Mouse (Mus musculus): ENCODE measurements around the gene Cab39l.
A peak's percentile ranks its signal among the peaks of the same experiment; 100 is the strongest.
"Not testable (repeated sequence)": the region's sequence is repeated elsewhere in the genome, so short reads cannot be mapped to it uniquely, and the experiment has no call there.

The Cab39l gene

DNA sequence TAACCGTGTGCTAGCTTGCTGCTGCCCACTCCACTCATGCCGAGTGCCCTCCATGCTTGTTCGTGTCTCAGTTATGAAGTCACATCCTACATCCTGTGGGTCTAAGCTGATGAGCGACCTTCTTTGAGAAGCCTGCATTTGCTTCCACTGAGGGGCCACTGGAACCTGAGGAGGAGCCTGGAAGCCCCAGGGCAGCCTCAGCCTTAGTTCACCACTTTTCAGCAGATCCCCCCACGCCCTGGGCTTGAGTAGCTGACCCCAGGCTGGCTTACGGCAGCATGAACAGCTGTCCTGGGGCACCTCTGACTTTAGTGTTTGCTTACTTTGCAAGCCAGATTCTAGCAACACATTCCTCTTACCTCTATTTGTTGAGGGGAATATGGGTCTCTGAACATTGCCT, 126.0 kb downstream of the Cab39l start:
- no peak for DNase-seq (ENCODE audit: low read depth, low spot score)

DNA sequence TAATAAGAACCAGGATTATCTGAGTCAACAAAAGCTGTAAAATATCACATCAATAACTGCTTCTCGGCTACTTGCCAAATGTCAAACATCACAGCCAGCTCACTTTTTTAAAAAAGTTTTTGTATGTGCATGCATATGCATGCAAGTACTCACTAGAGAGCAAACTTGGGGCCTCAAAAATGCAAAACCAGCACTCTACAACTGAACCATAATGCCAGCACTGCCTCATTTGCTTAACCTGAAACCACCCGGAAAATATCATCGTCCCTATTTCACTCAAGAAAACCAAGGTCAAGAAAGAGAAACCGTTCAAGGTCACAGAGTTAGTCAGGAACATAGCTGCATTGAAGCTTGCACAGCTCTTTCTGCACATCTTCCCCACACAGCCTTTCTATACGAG, 135.6 kb downstream of the Cab39l start:
- DNase-seq (ENCODE audit: low read depth, low spot score) = no peak

DNA sequence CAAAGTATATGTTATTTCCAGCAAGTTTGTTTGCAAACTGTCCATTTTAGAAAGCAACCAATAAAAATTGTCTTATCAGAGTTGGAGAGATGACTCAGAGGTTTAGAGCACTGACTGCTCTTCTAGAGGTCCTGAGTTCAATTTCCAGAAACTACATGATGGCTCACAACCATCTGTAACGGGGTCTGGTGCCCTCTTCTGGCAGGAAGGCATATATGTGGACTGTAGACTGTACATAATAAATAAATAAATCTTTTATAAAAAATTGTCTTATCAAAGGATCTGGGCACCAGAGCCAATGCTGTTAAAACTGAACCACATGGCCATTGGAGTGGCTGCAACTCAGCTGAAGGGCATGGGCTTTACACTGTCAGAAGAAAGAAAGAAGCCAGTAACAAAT, 149.8 kb downstream of the Cab39l start:
- peak; percentile 50 for DNase-seq (ENCODE audit: low read depth, low spot score)

DNA sequence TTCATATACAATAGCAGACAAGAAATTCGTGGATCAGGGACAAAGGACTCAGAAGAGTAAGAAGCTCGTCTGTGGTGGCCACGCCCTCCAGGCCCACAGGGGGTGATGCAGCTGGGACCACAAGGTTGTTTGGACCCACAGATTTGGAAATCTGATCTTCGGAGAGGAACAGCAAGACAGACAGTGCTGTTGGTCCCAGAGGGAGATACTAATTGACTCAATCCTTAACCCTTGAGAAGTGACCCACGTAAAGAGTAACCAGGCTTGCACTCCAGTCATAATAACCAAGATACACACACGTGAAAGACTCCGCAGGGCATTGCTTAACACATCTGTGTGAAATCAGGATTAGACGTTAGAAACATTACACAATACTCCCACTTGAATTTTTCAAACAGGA, 151.1 kb downstream of the Cab39l start:
- DNase-seq (ENCODE audit: low read depth, low spot score) = no peak

DNA sequence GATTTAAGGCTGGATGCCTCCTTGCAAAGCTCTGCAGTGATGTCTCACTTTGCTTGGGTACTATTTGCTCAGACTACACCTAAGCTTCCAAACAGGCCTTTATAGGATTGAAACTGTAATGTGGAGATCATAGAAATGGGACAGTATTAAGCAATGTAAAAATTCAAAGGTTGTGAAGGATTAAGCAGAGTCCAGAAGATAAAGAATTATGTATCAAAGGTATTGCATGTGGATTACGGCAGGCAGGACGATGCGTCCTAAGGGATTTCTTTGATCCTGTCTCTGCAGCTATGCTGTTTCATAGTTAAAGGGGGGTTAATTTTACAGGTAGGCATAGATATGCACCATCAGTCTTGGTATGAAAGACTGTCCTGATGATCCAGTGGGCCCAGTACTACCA, 151.8 kb downstream of the Cab39l start:
- no peak for DNase-seq (ENCODE audit: low read depth, low spot score)

DNA sequence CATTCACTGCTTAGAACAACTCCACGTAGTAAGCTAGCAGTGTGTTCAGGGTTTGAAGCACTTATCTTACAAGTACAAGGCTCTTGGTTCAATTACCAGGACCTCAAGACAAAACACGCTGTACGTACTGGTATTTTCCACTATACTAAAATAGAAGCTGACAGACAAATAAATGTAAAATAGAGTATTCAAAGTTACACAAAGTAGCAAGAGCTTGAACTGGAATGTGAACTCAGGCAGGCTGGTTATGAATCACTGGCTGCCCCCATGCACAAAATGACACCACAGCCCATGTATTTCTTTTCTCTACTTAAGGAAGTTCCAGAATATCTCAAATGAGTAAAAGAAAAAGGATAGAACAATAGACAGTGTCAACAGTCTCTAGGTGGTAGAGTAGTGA, 154.2 kb downstream of the Cab39l start:
- no peak for DNase-seq (ENCODE audit: low read depth, low spot score)

DNA sequence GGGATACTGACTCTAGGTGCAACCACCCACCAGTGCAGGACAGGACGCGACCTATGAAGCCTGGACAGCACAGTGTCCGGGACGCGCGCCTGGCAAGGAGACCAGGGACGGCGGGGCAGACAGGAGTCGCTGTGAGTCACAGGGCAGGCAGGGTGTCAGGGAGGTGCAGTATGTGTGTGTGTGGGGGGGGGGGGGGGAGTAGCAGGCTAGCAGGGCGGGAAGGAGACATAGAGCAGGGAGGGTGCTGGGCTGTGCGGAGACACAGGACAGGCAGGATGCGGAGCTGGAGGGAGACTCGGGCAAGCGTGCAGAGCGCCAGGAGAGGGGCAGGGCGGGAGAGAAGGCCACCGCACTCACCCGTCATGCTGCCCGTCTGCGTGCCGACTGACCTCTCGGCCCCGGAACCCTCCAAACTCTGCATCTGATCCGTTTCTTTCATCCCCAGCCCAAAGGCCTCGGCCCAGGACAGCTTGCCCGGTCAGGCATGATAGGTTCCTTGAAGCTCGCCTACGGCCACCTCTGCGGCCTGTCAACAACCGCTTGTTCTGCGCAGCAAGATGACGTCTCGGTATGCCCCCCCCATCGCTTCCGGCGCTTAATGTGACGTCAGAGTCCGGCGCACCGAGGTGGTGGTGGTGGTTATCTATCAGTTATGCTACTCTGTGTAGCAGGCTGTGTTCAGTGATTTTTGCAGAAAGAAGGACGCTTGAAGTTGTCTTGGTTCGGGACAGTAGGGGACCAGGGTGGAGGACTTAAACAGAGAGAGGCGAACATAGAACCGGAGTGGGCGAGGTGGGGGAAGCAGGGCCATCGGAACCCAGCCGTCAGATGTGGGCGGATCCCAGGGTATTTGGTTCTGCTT, 156.9 kb downstream of the Cab39l start, which contains the start of gene Cdadc1:
TSS of gene Cdadc1 (minus strand) at position 562 of the 862 bp plus-strand sequence.
- peak; percentile 93 for DNase-seq (ENCODE audit: low read depth, low spot score)

DNA sequence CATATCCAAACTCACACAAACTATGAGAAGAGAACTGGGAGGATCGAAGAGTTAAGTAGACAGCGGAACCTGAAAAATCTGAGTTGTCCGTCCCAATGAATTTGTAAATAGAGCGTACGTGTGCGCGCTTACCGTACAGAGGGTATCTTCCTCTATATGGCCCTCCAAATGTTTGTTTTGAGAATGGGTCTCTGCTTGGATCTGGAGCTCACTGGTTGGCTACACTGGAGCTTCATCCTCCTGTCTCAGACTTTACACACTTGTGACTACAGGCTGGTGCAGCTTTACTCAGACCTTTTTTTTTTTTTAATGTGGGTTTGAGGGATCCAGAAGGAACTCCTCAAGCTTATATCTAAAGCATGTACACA, 157.5 kb downstream of the Cab39l start:
- no peak for DNase-seq (ENCODE audit: low read depth, low spot score)

DNA sequence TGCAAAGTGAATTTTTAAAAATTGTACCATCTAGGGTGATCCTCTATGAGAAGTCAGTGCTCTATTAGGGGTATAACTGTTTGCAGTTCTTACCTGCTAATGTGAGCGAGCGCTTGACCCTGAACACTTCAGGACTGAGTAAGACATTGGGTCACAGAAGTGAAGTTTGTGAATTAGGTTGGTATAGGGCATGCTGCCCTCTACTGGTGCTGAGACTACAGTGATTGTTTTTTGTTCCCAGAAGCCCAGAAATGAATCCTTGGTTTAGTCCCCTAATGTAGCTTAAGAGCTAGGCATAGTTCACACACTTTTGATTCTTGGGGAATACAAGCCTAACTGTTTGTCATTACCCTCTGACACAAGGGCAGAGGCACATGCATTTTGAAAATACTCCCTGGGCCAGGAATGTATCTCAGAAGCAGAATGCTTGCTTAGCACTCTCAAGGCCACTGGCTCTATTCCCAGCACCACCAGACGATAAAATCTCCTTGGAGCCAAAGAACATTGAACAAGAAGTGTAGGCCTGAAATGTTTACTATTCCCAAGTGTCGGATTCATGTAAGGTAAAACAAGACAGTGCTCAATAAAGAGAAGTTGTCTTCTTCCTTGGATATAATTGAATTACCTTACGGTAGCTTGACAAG, 163.4 kb downstream of the Cab39l start:
- DNase-seq (ENCODE audit: low read depth, low spot score) = peak; percentile 18

DNA sequence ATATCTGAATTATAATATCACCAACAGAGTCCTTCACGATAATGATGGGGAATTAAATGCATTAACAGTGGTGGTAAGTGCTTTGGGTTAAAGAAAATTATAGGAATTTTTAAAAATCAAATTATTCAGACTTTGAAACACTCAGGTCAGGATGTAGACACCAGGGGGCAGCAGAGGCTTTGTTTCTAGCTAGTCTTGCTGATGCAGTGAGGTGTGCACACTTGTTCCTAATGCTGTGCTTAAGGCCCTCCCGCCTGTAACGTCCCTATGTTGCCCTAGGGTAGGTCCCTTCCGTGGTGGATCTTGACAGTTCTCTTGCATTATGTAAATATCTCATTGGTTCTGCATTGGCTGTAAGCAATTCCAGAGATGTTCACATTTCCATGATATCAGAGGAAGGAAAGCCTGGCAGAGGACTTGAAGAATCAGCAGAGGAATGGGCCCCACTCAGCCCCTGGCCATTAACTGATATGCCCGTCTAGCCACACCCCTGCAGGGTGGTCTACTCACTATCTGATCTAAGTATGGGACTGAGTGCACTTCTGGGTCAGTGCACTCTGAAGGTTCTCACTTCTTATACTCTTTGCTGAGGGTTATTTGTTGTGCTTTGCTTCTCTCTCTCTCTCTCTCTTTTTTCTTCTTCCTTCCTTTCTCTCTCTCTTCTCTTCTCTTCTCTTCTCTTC, 165.0 kb downstream of the Cab39l start:
- peak; percentile 56 for DNase-seq (ENCODE audit: low read depth, low spot score)

DNA sequence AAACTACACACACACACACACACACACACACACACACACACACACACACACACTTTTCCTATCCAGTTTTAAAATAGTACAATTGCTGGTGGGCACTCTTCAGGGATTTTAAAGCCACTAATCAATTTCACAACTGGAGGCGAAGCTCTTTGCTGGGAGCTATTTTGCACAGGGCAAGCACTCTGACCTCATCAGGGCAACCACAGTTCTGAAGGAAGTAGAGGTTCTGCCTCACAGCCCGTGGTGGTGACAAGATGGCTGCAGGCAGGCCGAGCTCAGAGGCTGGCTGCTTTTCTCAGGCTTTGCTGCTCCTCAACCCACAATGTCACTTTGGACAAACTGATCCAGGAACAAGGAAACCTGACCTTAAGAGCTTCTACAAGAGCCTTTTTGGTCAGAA, 166.2 kb downstream of the Cab39l start:
- DNase-seq (ENCODE audit: low read depth, low spot score) = no peak

DNA sequence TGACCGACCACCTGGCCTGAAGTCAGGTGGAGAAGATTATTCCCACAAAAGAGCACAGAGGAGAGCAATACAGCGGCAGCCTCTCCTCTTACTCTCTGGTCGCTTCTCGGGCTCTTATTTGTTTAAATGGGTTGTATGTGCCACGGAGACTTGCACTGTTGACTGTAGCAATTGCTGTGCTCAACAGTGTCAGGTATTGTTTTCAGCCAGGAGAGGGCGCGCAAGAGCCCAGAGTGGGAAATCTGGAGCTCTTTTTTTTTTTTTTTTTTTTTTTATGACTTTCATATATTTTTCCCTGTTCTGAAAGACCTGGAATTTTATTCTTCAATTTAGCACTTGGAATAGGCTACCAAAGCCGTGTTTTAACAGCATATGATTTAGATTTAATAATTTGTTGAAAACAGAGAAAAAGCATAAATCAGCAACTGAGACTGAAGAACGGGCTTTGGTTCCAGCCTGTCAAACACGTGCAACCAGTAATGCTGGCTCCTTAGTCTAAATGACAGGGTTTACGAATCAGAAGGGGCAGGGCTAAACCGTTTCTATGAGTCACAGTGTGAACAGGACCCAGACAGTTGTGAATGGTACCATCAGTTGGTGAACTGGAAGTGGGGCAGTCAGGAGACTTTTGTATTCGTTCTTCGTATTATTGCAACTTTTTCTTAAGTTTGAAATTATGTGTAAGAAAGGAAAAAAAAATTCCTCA, 172.3 kb downstream of the Cab39l start:
- DNase-seq (ENCODE audit: low read depth, low spot score) = peak; percentile 34

DNA sequence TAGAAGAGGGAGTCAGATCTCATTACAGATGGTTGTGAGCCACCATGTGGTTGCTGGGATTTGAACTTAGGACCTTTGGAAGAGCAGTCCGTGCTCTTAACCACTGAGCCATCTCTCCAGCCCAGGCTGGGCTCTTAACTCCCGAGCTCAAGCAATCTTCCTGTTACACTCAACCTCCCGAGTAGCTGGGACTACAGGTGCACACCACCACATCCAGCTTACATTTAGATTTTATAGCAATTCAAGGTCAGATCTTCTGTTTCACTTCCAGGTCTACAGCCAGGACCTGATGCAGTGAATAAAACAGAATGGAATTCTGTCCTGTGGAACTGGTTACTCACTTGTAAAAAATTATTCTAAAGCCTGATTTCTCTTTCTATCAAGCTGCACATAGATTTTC, 173.4 kb downstream of the Cab39l start:
- not testable (repeated sequence) for DNase-seq (ENCODE audit: low read depth, low spot score)

DNA sequence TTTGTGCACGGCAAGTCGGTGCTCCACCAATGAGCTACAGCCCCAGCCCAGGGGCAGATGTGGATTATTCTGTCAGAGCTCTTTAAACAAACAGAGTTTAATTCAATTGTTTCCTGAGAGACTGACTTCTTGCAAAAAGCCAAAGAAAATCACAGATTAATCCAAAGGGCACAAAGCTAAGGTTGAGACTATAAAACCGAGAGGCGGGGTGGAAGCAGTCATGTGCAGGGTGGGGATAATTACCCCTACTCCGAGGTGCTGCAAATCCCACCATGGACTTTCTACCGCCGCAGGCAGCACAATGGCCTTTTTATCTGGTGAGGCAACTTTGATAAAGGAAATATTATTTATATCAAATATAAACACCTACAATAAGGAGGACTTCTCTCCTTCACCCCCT, 176.0 kb downstream of the Cab39l start:
- DNase-seq (ENCODE audit: low read depth, low spot score) = no peak

DNA sequence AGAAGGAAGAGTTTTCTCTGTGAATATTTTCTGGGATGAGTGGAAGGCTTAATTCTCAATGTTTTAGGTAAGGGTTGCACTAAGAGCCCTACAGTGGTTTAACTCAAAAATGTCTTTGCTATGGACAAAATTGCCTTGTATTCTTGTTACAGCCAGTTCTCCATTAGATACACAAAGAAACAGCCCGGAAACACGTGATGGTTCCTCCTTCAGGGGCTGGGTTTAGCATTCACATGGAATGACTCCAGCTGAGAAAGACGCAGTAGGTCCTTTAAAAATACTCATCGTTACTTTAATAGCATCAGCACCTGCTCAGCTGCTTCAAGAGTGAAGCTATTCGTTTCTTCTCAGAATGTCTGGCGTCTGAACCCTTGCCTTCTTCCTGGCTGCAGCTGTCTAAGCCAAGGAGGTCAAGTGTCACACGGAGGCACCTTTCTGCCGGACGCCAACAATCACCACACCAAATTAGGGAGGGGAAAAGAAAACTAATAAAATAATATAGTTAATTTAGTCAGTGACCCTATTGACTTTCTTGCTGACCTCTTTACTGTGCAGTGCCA, 183.6 kb downstream of the Cab39l start:
- DNase-seq (ENCODE audit: low read depth, low spot score) = no peak

DNA sequence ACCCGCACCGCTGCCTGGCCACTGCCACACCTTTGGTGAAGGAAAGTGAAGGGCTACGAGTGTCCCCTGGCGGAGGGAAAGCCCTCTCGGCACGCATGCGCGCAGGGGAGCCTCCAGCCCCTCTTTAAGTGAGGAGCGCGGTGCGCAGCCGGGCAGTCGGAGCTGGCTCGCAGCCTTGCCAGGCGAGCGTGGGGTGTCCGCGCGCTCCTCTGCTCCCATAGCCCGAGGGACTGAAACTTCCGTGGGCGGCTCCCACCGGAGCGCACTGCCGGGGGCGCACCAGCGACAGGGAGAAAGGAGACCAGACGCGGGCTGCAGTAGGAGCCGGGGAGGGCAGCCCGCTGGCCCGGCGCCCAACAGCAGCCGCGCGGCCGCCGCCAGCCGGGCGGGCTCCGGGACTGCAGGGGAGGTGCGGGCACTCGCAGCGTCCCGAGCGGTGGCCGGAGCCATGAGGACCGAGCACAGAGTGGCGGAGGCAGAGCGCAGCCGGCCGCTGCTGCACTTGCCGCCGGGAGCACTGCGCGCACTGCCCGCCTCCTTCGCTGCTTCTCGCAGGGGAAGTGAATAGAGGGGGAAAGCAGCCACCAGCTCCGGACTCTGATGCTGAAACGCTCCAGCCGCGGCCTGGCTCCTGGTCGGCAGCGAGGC, 184.5 kb downstream of the Cab39l start, which contains the start of gene Shisa2:
TSS of gene Shisa2 (plus strand) at position 151 of the 648 bp plus-strand sequence.
- no peak for DNase-seq (ENCODE audit: low read depth, low spot score)

DNA sequence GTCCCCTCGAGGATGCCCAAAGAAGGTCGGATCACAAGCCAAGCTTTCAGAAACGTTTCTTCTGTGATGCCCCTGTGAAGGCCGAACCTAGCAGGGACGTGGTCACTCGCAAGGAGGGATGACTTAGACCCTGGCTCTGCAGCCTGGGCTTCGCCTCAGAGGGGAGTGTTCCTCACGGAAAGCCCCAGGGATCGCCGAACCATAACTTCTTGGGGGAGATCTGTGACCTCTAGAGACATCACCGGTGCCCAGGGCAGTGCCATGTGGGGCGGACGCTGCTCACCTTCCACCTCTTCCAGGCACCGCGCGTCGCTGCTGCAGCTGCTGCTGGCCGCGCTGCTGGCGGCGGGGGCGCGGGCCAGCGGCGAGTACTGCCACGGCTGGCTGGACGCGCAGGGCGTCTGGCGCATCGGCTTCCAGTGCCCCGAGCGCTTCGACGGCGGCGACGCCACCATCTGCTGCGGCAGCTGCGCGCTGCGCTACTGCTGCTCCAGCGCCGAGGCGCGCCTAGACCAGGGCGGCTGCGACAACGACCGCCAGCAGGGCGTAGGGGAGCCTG, 185.1 kb downstream of the Cab39l start:
- no peak for DNase-seq (ENCODE audit: low read depth, low spot score)

DNA sequence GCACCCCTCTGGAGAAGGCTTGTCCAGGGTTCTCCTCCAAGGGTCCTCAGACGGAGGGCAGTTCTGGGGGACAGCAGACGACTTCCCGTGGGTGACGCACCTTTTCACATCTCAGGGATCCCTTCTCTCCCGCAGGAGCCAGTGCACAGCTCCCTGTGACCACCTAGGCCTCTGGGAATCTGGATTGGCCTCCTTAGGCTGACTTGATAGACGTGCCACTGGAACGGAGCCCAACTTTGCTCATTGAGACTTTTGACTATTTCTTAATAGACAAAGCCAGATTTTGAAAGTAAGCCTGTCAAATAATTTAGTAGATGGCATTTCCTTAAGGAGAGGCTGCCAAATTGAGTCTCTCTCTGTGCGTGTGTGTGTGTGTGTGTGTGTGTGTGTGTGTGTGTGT, 185.9 kb downstream of the Cab39l start:
- no peak for DNase-seq (ENCODE audit: low read depth, low spot score)

DNA sequence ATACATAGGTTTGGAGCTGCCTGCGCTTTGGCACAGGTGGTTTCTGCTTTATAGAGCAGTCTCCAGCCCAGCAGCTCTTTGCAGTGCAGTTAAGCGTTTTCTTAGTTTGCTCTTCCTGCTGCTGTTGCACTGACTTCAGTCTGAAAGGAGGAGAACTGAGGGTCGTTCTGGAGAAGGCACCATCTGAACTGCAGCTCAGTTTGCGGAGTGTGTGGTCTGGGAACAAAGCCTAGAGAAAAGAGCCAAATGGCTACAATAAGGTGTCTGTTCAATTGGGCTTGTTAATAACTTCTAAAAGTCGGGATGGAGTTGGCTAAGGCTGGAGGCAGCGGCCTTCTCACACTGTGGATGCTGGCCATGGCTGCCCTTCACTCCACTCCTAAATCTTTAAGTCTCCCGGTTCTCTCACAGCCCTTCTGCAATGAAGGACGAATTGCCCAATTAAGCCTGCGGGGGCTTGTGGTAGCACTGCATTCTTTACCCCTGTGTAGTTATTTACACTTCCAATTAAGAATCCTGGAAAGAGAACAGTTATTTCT, 186.4 kb downstream of the Cab39l start:
- no peak for DNase-seq (ENCODE audit: low read depth, low spot score)

DNA sequence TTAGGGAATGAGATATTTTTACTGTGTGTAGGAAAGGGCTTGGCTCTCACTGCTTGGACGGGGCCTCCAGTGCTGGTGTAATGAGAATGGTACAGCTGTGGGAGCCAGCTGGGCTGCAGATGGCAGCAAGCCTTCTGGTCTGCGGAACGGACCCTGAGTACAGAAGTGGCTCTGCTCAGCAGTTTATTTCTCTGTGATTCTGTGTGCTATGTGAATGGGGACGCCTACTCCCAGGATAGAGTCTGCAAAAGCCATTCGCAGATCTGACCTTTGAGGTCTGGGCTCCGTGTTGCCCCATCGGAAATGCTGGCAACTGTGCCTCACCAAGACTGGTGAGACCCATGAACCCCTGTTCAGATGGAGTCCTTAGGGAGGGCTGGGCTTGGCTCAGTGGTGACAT, 187.1 kb downstream of the Cab39l start:
- DNase-seq (ENCODE audit: low read depth, low spot score) = no peak

Measured in CD4-positive helper T cell, adult 2 months (primary cell).